Mouse (Mus musculus) liver, adult 2 months (tissue): Measurements from ENCODE around the gene H2al1a. TPM values are rescaled to one million over a fixed set of nuclear protein-coding genes. Genes with fewer than 3 reads are reported as not detected.
A peak's percentile ranks its signal among the peaks of the same experiment; 100 is the strongest.

ENCODE experiments used
- DNase-seq: peaks from one replicate; pipeline ENCODE4 v3.0.0-alpha.2; 2011; ENCODE audit warnings: low read depth, low spot score; ENCODE audit errors: extremely low read depth
- H3K27ac ChIP-seq: fragments of 200-500 bp; replicated peaks from 2 replicates; pipeline ENCODE4 v1.5.1; 2012; ENCODE audit warnings: low read depth, mild to moderate bottlenecking, control low read depth, inconsistent platforms, low read length; ENCODE audit not compliant: insufficient read depth
- H3K27me3 ChIP-seq: fragments of 200-500 bp; 2 replicates; pipeline ENCODE4 v1.6.1; 2012; ENCODE audit warnings: mild to moderate bottlenecking, moderate library complexity, low read length, inconsistent platforms; ENCODE audit not compliant: control insufficient read depth, insufficient read depth
- H3K36me3 ChIP-seq: fragments of 200-500 bp; 2 replicates; pipeline ENCODE4 v1.6.1; 2012; ENCODE audit warnings: low read length, inconsistent platforms; ENCODE audit not compliant: control insufficient read depth, insufficient read depth
- H3K4me1 ChIP-seq: fragments of 200-500 bp; 2 replicates; pipeline ENCODE4 v1.6.1; 2011; ENCODE audit warnings: low read length; ENCODE audit not compliant: control insufficient read depth, insufficient read depth
- H3K4me3 ChIP-seq: fragments of 200-500 bp; 2 replicates; pipeline ENCODE4 v1.5.1; 2011; ENCODE audit warnings: low read depth, mild to moderate bottlenecking, control low read depth, low read length, moderate library complexity; ENCODE audit not compliant: insufficient read depth
- H3K79me2 ChIP-seq: fragments of 200-500 bp; 2 replicates; pipeline ENCODE4 v1.6.1; 2012; ENCODE audit warnings: inconsistent platforms, mild to moderate bottlenecking, low read length, moderate library complexity; ENCODE audit not compliant: control insufficient read depth, insufficient read depth
- H3K9ac ChIP-seq: fragments of 200-500 bp; 2 replicates; pipeline ENCODE4 v1.6.1; 2012; ENCODE audit warnings: low read depth, mild to moderate bottlenecking, control low read depth, inconsistent platforms, low read length
- CTCF ChIP-seq: fragments of 200-500 bp; IDR thresholded peaks from 2 replicates; pipeline ENCODE4 v1.5.1; 2011; ENCODE audit warnings: low read depth, low read length, control low read depth
- POLR2A ChIP-seq: fragments of 200-500 bp; IDR thresholded peaks from 2 replicates; pipeline ENCODE4 v1.6.1; 2011; ENCODE audit warnings: low read length, control low read depth; ENCODE audit not compliant: insufficient read depth; ENCODE audit errors: extremely low read depth
- WGBS: fragments of 180-500 bp; shearing (Covaris S2); methylation state at CpG from one replicate; pipeline ENCODE4 v1.1.7; 2018; 5-methylcytosine and 5-hydroxymethylcytosine counted together
- polyA plus RNA-seq: library from polyadenylated mRNA; depleted of rRNA; stranded (reverse); fragments of >200 nt; gene quantifications from 2 replicates; pipeline ENCODE4 v1.2.3, GENCODE M21; 2012
- total RNA-seq: library from RNA; depleted of rRNA; stranded (reverse); fragments of >200 nt; gene quantifications from 2 replicates; pipeline ENCODE4 v1.2.3, GENCODE M21; 2014

The H2al1a gene
- total and polyA plus RNA-seq, 2 experiments: not detected

- Histone ChIP-seq H3K79me2 (no peaks in the 10 kb centered on the region), H3K27ac (no peak overlapping the region), H3K36me3 (no peaks in the 10 kb centered on the region), H3K4me1 (no peaks in the 10 kb centered on the region), H3K4me3 (no peak overlapping the region), H3K27me3 (no peaks in the 10 kb centered on the region), H3K9ac (no peak overlapping the region)
- WGBS: 80% methylated on average over 7 of the region's 7 CpGs
- no peak for TF ChIP-seq POLR2A
- no peak for TF ChIP-seq CTCF
- peak; percentile 3 for DNase-seq
Measured at GRCm38 (mm10) chrX:11267791-11268190, 31.3 kb upstream of the H2al1a start.

GRCm38 (mm10) chrX:11269074-11269473, 30.0 kb upstream of the H2al1a start:
- peak; percentile 9 for DNase-seq
- Histone ChIP-seq H3K4me1 (no peaks in the 10 kb centered on the region), H3K27ac (no peak overlapping the region), H3K36me3 (no peaks in the 10 kb centered on the region), H3K4me3 (no peak overlapping the region), H3K79me2 (no peaks in the 10 kb centered on the region), H3K9ac (no peak overlapping the region), H3K27me3 (no peaks in the 10 kb centered on the region)
- TF ChIP-seq CTCF (no peak), POLR2A (no peak)
- 59% methylated on average over 3 of the region's 3 CpGs for WGBS

- Histone ChIP-seq H3K36me3 (no peaks in the 10 kb centered on the region), H3K79me2 (no peaks in the 10 kb centered on the region), H3K9ac (no peak overlapping the region), H3K4me3 (no peak overlapping the region), H3K4me1 (no peaks in the 10 kb centered on the region), H3K27ac (no peak overlapping the region), H3K27me3 (no peaks in the 10 kb centered on the region)
- TF ChIP-seq CTCF (no peak), POLR2A (no peak)
- peak; percentile 69 for DNase-seq
- WGBS: 19% methylated on average over 3 of the region's 3 CpGs
Measured at GRCm38 (mm10) chrX:11273190-11273589, 25.9 kb upstream of the H2al1a start.

GRCm38 (mm10) chrX:11277083-11277482, 22.0 kb upstream of the H2al1a start:
- no peaks in the 10 kb centered on the region for H3K79me2 ChIP-seq
- no peak overlapping the region for H3K9ac ChIP-seq
- no peak overlapping the region for H3K4me3 ChIP-seq
- no peaks in the 10 kb centered on the region for H3K27me3 ChIP-seq
- H3K4me1 ChIP-seq: no peaks in the 10 kb centered on the region
- no peaks in the 10 kb centered on the region for H3K36me3 ChIP-seq
- H3K27ac ChIP-seq: no peak overlapping the region
- no peak for DNase-seq
- TF ChIP-seq POLR2A: no peak
- no peak for TF ChIP-seq CTCF
- 88% methylated on average over 6 of the region's 6 CpGs for WGBS

GRCm38 (mm10) chrX:11280741-11281140, 18.3 kb upstream of the H2al1a start:
- H3K27me3 ChIP-seq: no peaks in the 10 kb centered on the region
- no peaks in the 10 kb centered on the region for H3K4me1 ChIP-seq
- TF ChIP-seq CTCF (no peak), POLR2A (no peak)
- H3K79me2 ChIP-seq: no peaks in the 10 kb centered on the region
- no peak overlapping the region for H3K4me3 ChIP-seq
- H3K27ac ChIP-seq: no peak overlapping the region
- WGBS: 69% methylated on average over 2 of the region's 2 CpGs
- no peak overlapping the region for H3K9ac ChIP-seq
- H3K36me3 ChIP-seq: no peaks in the 10 kb centered on the region
- DNase-seq: no peak

GRCm38 (mm10) chrX:11288306-11288882, 10.7 kb upstream of the H2al1a start:
- 65% methylated on average over 14 of the region's 14 CpGs for WGBS
- H3K36me3 ChIP-seq: no peaks in the 10 kb centered on the region
- H3K4me1 ChIP-seq: no peaks in the 10 kb centered on the region
- H3K4me3 ChIP-seq: no peak overlapping the region
- H3K79me2 ChIP-seq: no peaks in the 10 kb centered on the region
- H3K27ac ChIP-seq: no peak overlapping the region
- TF ChIP-seq CTCF: no peak
- no peak for TF ChIP-seq POLR2A
- no peaks in the 10 kb centered on the region for H3K27me3 ChIP-seq
- no peak for DNase-seq
- no peak overlapping the region for H3K9ac ChIP-seq
